Mouse (Mus musculus): ENCODE measurements around the gene Tex13a.

Tex13a gene

GRCm38 (mm10) chrX:138209480-138209879 is at the start of gene Tex13a:
Gene Tex13a (minus strand): TSS chrX:138209580.
- in situ Hi-C loops (cut with MboI; ENCODE audit: low sequenced_read_pairs) = no loop called here

GRCm38 (mm10) chrX:138234626-138235025 is 25.2 kb upstream of the Tex13a start:
- in situ Hi-C loops (cut with MboI; ENCODE audit: low sequenced_read_pairs) = no loop called here

GRCm38 (mm10) chrX:138170146-138170545 is 39.2 kb downstream of the Tex13a start:
- in situ Hi-C loops (cut with MboI; ENCODE audit: low sequenced_read_pairs) = no loop called here
